Mouse (Mus musculus): ENCODE data around the gene Tpra1. TPM values are rescaled to one million over a fixed set of nuclear protein-coding genes. Genes with fewer than 3 reads are reported as not detected.
A peak's percentile ranks its signal among the peaks of the same experiment; 100 is the strongest.

The Tpra1 gene
- polyA plus RNA-seq, 1 experiment from 2014 or later: 36.9 TPM

- no peak for DNase-seq (ENCODE audit: low spot score, missing footprints)
- Histone ChIP-seq H3K27me3 (ENCODE audit: control insufficient read depth, insufficient read depth, low read length) (no peaks in the 10 kb centered on the region), H3K9me3 (ENCODE audit: control insufficient read depth, low read length) (no peaks in the 10 kb centered on the region), H3K4me1 (ENCODE audit: control insufficient read depth, insufficient read depth, low read length) (peaks cover 31% of the 10 kb centered on the region), H3K4me3 (ENCODE audit: low read depth, low read length) (peak overlapping the region; percentile 60; the same call in 1 of the 2 replicates), H3K27ac (ENCODE audit: low read depth, low read length) (no peak overlapping the region), H3K36me3 (ENCODE audit: control insufficient read depth, insufficient read depth, low read length) (peaks cover 17% of the 10 kb centered on the region; the same call in 1 of the 2 replicates), H3K4me2 (no peak overlapping the region), H3K9ac (ENCODE audit: low read length) (no peak overlapping the region; the same call in 1 of the 2 replicates)
- 58% methylated on average over 4 of the region's 4 CpGs for WGBS
- no peak for ATAC-seq (ENCODE audit: low FRiP score)
Measured at GRCm38 (mm10) chr6:88899086-88899485, 3.0 kb upstream of the Tpra1 start.

- no peak for ATAC-seq (ENCODE audit: low FRiP score)
- Histone ChIP-seq H3K4me2 (no peak overlapping the region), H3K36me3 (ENCODE audit: control insufficient read depth, insufficient read depth, low read length) (peaks cover 13% of the 10 kb centered on the region; the same call in 1 of the 2 replicates), H3K4me1 (ENCODE audit: control insufficient read depth, insufficient read depth, low read length) (peaks cover 31% of the 10 kb centered on the region), H3K9ac (ENCODE audit: low read length) (no peak overlapping the region), H3K27ac (ENCODE audit: low read depth, low read length) (no peak overlapping the region), H3K9me3 (ENCODE audit: control insufficient read depth, low read length) (no peaks in the 10 kb centered on the region), H3K27me3 (ENCODE audit: control insufficient read depth, insufficient read depth, low read length) (no peaks in the 10 kb centered on the region), H3K4me3 (ENCODE audit: low read depth, low read length) (no peak overlapping the region)
- no peak for DNase-seq (ENCODE audit: low spot score, missing footprints)
- 88% methylated on average over 2 of the region's 2 CpGs for WGBS
Measured at GRCm38 (mm10) chr6:88899628-88900027, 2.4 kb upstream of the Tpra1 start.

GRCm38 (mm10) chr6:88901471-88901870, 580 bp upstream of the Tpra1 start:
- WGBS: 7% methylated on average over 5 of the region's 5 CpGs
- peak overlapping the region; percentile 80 for H3K9ac ChIP-seq (ENCODE audit: low read length)
- ATAC-seq (ENCODE audit: low FRiP score): no peak; the same call in 1 of the 2 replicates
- DNase-seq (ENCODE audit: low spot score, missing footprints): peak; percentile 86
- H3K36me3 ChIP-seq (ENCODE audit: control insufficient read depth, insufficient read depth, low read length): peaks cover under 1% of the 10 kb centered on the region; the same call in 1 of the 2 replicates
- H3K4me3 ChIP-seq (ENCODE audit: low read depth, low read length): peak overlapping the region; percentile 79
- H3K27ac ChIP-seq (ENCODE audit: low read depth, low read length): 0 out of 2 replicates have a peak overlapping the region, but pooled peaks have one; percentile 5
- H3K4me1 ChIP-seq (ENCODE audit: control insufficient read depth, insufficient read depth, low read length): peaks cover 32% of the 10 kb centered on the region
- H3K4me2 ChIP-seq: peak overlapping the region; percentile 76
- H3K9me3 ChIP-seq (ENCODE audit: control insufficient read depth, low read length): no peaks in the 10 kb centered on the region
- H3K27me3 ChIP-seq (ENCODE audit: control insufficient read depth, insufficient read depth, low read length): no peaks in the 10 kb centered on the region

GRCm38 (mm10) chr6:88903708-88904107, 1.7 kb downstream of the Tpra1 start:
- Histone ChIP-seq H3K4me1 (ENCODE audit: control insufficient read depth, insufficient read depth, low read length) (peaks cover 21% of the 10 kb centered on the region), H3K4me3 (ENCODE audit: low read depth, low read length) (no peak overlapping the region), H3K4me2 (peak overlapping the region; percentile 76), H3K36me3 (ENCODE audit: control insufficient read depth, insufficient read depth, low read length) (no peaks in the 10 kb centered on the region), H3K27me3 (ENCODE audit: control insufficient read depth, insufficient read depth, low read length) (no peaks in the 10 kb centered on the region), H3K9ac (ENCODE audit: low read length) (no peak overlapping the region; the same call in 1 of the 2 replicates), H3K9me3 (ENCODE audit: control insufficient read depth, low read length) (no peaks in the 10 kb centered on the region), H3K27ac (ENCODE audit: low read depth, low read length) (no peak overlapping the region; the same call in 1 of the 2 replicates)
- no peak for ATAC-seq (ENCODE audit: low FRiP score)
- WGBS: 77% methylated on average over 5 of the region's 5 CpGs
- no peak for DNase-seq (ENCODE audit: low spot score, missing footprints)

GRCm38 (mm10) chr6:88904456-88904974, 2.5 kb downstream of the Tpra1 start:
- Histone ChIP-seq H3K9me3 (ENCODE audit: control insufficient read depth, low read length) (no peaks in the 10 kb centered on the region), H3K27me3 (ENCODE audit: control insufficient read depth, insufficient read depth, low read length) (no peaks in the 10 kb centered on the region), H3K4me1 (ENCODE audit: control insufficient read depth, insufficient read depth, low read length) (peaks cover 21% of the 10 kb centered on the region), H3K4me3 (ENCODE audit: low read depth, low read length) (no peak overlapping the region), H3K27ac (ENCODE audit: low read depth, low read length) (no peak overlapping the region), H3K36me3 (ENCODE audit: control insufficient read depth, insufficient read depth, low read length) (no peaks in the 10 kb centered on the region), H3K4me2 (no peak overlapping the region), H3K9ac (ENCODE audit: low read length) (no peak overlapping the region)
- ATAC-seq (ENCODE audit: low FRiP score): no peak
- DNase-seq (ENCODE audit: low spot score, missing footprints): no peak
- 82% methylated on average over 4 of the region's 4 CpGs for WGBS

GRCm38 (mm10) chr6:88905042-88905441, 3.0 kb downstream of the Tpra1 start:
- H3K4me3 ChIP-seq (ENCODE audit: low read depth, low read length): no peak overlapping the region

GRCm38 (mm10) chr6:88906369-88907108, 4.5 kb downstream of the Tpra1 start:
- Histone ChIP-seq H3K4me2 (no peak overlapping the region), H3K27me3 (ENCODE audit: control insufficient read depth, insufficient read depth, low read length) (no peaks in the 10 kb centered on the region), H3K4me1 (ENCODE audit: control insufficient read depth, insufficient read depth, low read length) (peaks cover 16% of the 10 kb centered on the region), H3K9me3 (ENCODE audit: control insufficient read depth, low read length) (no peaks in the 10 kb centered on the region), H3K36me3 (ENCODE audit: control insufficient read depth, insufficient read depth, low read length) (no peaks in the 10 kb centered on the region), H3K9ac (ENCODE audit: low read length) (no peak overlapping the region), H3K27ac (ENCODE audit: low read depth, low read length) (no peak overlapping the region), H3K4me3 (ENCODE audit: low read depth, low read length) (no peak overlapping the region)
- WGBS: 19% methylated on average over 16 of the region's 16 CpGs
- ATAC-seq (ENCODE audit: low FRiP score) (peak; percentile 17; the same call in 1 of the 2 replicates), DNase-seq (ENCODE audit: low spot score, missing footprints) (peak; percentile 97)

More at GRCm38 (mm10) chr6:88905042-88905441, 3.0 kb downstream of the Tpra1 start:
- Histone ChIP-seq H3K36me3 (ENCODE audit: control insufficient read depth, insufficient read depth, low read length) (no peaks in the 10 kb centered on the region), H3K27ac (ENCODE audit: low read depth, low read length) (no peak overlapping the region), H3K9ac (ENCODE audit: low read length) (no peak overlapping the region), H3K9me3 (ENCODE audit: control insufficient read depth, low read length) (no peaks in the 10 kb centered on the region), H3K27me3 (ENCODE audit: control insufficient read depth, insufficient read depth, low read length) (no peaks in the 10 kb centered on the region), H3K4me1 (ENCODE audit: control insufficient read depth, insufficient read depth, low read length) (peaks cover 21% of the 10 kb centered on the region), H3K4me2 (no peak overlapping the region)
- WGBS: 63% methylated on average over 7 of the region's 7 CpGs
- no peak for ATAC-seq (ENCODE audit: low FRiP score)
- no peak for DNase-seq (ENCODE audit: low spot score, missing footprints)

GRCm38 (mm10) chr6:88909151-88909550, 7.1 kb downstream of the Tpra1 start:
- Histone ChIP-seq H3K27me3 (ENCODE audit: control insufficient read depth, insufficient read depth, low read length) (no peaks in the 10 kb centered on the region), H3K27ac (ENCODE audit: low read depth, low read length) (no peak overlapping the region), H3K4me3 (ENCODE audit: low read depth, low read length) (no peak overlapping the region), H3K9ac (ENCODE audit: low read length) (no peak overlapping the region), H3K4me1 (ENCODE audit: control insufficient read depth, insufficient read depth, low read length) (peaks cover 2% of the 10 kb centered on the region; the same call in 1 of the 2 replicates), H3K4me2 (no peak overlapping the region), H3K9me3 (ENCODE audit: control insufficient read depth, low read length) (no peaks in the 10 kb centered on the region), H3K36me3 (ENCODE audit: control insufficient read depth, insufficient read depth, low read length) (no peaks in the 10 kb centered on the region)
- no peak for ATAC-seq (ENCODE audit: low FRiP score)
- 85% methylated on average over 6 of the region's 6 CpGs for WGBS
- no peak for DNase-seq (ENCODE audit: low spot score, missing footprints)

GRCm38 (mm10) chr6:88913022-88913421, 11.0 kb downstream of the Tpra1 start:
- H3K36me3 ChIP-seq (ENCODE audit: control insufficient read depth, insufficient read depth, low read length): no peaks in the 10 kb centered on the region
- no peaks in the 10 kb centered on the region for H3K4me1 ChIP-seq (ENCODE audit: control insufficient read depth, insufficient read depth, low read length)
- 86% methylated on average over 4 of the region's 4 CpGs for whole genome bisulfite sequencing
- no peaks in the 10 kb centered on the region for H3K27me3 ChIP-seq (ENCODE audit: control insufficient read depth, insufficient read depth, low read length)
- no peak overlapping the region for H3K4me2 ChIP-seq
- H3K9ac ChIP-seq (ENCODE audit: low read length): no peak overlapping the region
- ATAC-seq (ENCODE audit: low FRiP score) (no peak), DNase-seq (ENCODE audit: low spot score, missing footprints) (no peak)
- H3K4me3 ChIP-seq (ENCODE audit: low read depth, low read length): no peak overlapping the region
- no peaks in the 10 kb centered on the region for H3K9me3 ChIP-seq (ENCODE audit: control insufficient read depth, low read length)
- no peak overlapping the region for H3K27ac ChIP-seq (ENCODE audit: low read depth, low read length)

Data from midbrain, embryonic 11.5 days (tissue).